Mouse (Mus musculus): ENCODE data around the gene Cdk13. TPM values are rescaled to one million over a fixed set of nuclear protein-coding genes. Genes with fewer than 3 reads are reported as not detected.

The Cdk13 gene
- total RNA-seq, 2 experiments from 2014 or later: 49.9 to 67.0 TPM

DNA sequence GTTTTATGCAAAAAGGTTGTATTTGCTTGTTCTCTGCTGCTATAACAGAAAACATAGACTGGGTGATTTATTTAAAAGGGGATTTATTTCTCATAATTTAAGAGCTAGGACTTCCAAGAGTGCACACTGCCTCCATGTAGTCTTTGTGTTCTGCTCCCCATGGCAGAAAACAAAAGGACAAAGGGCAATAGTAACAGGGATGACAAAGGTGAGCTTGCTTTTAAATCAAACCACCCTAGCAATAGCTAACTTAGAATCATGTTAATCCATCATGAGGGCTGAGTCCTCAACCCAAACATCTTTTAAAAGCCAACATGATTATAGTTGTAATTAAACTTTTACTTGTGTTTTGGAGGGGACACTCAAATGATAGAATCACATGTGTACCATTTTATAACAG, 115.4 kb downstream of the Cdk13 start:
- no peak for DNase-seq (ENCODE audit: low spot score in 2 of 2)
- intact Hi-C loops (cut with DNase I): no loop called here

DNA sequence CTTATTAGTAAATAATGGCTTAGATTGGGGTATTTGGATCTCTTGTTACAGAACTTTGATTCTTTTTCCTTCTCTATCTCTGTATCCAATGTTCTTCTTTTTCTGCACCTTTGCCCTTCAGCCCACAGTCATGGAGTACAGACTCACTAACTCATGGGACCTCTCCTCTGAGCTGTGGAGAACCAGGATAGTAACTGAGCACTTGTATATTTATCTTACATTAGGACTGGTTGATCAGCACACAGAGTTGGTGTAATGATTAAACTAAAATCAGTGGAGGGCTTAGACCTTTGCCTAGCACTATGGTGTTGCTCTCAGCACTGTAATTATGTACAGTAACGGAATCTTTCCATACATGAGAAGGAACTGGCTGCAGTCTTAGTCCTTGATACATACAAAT, 133.8 kb downstream of the Cdk13 start:
- intact Hi-C loops (cut with DNase I): no loop called here
- no peak for DNase-seq (ENCODE audit: low spot score in 2 of 2)

- no peak for DNase-seq (ENCODE audit: low spot score in 2 of 2)
- intact Hi-C loops (cut with DNase I): no loop called here
These were observed 137.5 kb downstream of the Cdk13 start for GRCm38 (mm10) chr13:17667380-17667779.

Small RNA genes lying within 50 kb of the gene (microRNA-seq; reads per million reads assigned to microRNA genes)
- gene Mir466i: not detected

Other genes starting within 250 kb of the Cdk13 start
- gene Mplkip, start 109.9 kb downstream of the Cdk13 start, total RNA-seq (2021): 10 to 100 TPM; 14.4 to 19.9 TPM
- gene Sugct, start 109.5 kb downstream of the Cdk13 start, total RNA-seq (2021): 1 to 10 TPM; 2.0 to 2.1 TPM
- gene Rala, start 139.1 kb upstream of the Cdk13 start, total RNA-seq (2021): 10 to 100 TPM; 60.9 to 61.8 TPM
- 10 to 100 TPM; 24.7 TPM for gene Yae1d1, start 188.3 kb upstream of the Cdk13 start, total RNA-seq (2021)